Mouse (Mus musculus): ENCODE results near the gene Eci1. TPM values are rescaled to one million over a fixed set of nuclear protein-coding genes. Genes with fewer than 3 reads are reported as not detected.
"Not testable (repeated sequence)": the region's sequence is repeated elsewhere in the genome, so short reads cannot be mapped to it uniquely, and the experiment has no call there.

Eci1 gene
- polyA plus RNA-seq, 1 experiment from 2014 or later: 146 TPM

DNA sequence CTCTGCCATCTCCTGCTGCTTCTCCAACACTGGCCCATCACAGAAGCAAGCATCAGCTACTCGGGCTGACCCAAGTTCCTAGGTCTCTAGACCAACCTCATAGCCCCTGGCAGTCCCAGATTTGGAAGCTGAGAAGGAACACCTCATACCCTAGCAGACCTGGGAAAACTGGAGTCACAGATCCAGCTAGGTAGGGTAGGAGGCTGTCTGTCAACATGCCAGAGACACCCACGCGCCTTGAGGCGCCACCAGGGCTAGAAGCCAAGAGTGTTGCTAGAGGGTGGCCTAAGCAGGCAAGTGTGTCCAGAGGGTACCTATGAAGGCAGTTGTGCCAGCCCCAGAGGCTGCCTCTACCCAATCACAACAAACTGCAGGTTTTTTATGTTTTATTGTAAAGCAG is 17.0 kb downstream of the Eci1 start:
- no peak for DNase-seq (ENCODE audit: low spot score)
- Histone ChIP-seq H3K4me3 (no peak overlapping the region), H3K27me3 (ENCODE audit: insufficient read depth, poor library complexity, severe bottlenecking) (no peaks in the 10 kb centered on the region), H3K27ac (no peak overlapping the region), H3K36me3 (peaks cover 99% of the 10 kb centered on the region), H3K9me3 (no peaks in the 10 kb centered on the region), H3K4me1 (no peaks in the 10 kb centered on the region)
- WGBS: 85% methylated on average over 4 of the region's 4 CpGs

DNA sequence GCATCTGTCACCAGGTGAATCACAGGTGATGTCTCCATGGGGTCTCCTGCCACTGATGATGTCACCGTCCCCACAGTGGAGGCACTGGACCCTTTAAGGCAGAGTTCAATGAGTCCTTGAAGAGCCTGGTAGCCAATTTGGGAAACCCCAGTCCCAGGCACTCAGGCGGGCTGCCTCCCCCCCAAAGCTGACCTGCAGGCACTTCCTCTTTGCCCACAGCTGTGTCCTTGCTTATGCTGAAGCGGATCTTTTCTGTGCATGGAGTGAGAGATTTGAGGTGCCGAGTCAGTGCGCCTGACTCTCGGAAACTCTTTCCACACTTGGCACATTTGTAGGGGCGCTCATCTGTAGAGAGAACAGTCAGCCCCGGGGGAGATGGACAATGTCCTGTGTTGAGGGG is 20.1 kb downstream of the Eci1 start:
- Histone ChIP-seq H3K27ac (no peak overlapping the region), H3K4me3 (no peak overlapping the region), H3K4me1 (no peaks in the 10 kb centered on the region), H3K9me3 (no peaks in the 10 kb centered on the region), H3K36me3 (peaks cover 99% of the 10 kb centered on the region), H3K27me3 (ENCODE audit: insufficient read depth, poor library complexity, severe bottlenecking) (no peaks in the 10 kb centered on the region)
- DNase-seq (ENCODE audit: low spot score): no peak
- WGBS: 93% methylated on average over 8 of the region's 8 CpGs

DNA sequence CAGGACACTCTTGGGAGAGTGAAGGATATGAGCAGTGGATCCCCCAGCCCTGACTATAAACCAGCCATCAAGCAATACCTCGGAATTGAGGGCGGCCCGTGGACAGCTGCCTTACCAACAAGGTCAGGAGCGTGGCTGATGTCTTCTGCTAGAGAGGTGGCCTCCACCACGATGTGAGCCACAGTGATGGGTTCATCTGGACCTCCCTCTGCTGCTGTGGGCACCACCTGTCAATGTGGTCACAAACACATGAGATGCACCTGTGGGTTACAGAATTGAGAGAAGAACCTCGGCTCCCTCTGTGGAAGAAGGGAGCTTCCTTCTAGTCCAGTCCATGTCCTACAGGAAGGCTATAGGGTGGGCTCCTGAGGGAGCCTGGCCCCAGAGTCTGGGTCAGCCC is 23.1 kb downstream of the Eci1 start:
- WGBS: 89% methylated on average over 6 of the region's 6 CpGs
- H3K36me3 ChIP-seq: peaks cover 73% of the 10 kb centered on the region
- peaks cover 13% of the 10 kb centered on the region for H3K4me1 ChIP-seq
- no peak overlapping the region for H3K4me3 ChIP-seq
- H3K9me3 ChIP-seq: no peaks in the 10 kb centered on the region
- peak; percentile 68 for DNase-seq (ENCODE audit: low spot score)
- H3K27me3 ChIP-seq (ENCODE audit: insufficient read depth, poor library complexity, severe bottlenecking): no peaks in the 10 kb centered on the region
- H3K27ac ChIP-seq: no peak overlapping the region

- peaks cover 56% of the 10 kb centered on the region for H3K36me3 ChIP-seq
Observed at GRCm38 (mm10) chr17:24451220-24451619, 24.8 kb downstream of the Eci1 start.

GRCm38 (mm10) chr17:24453372-24453771 is 26.9 kb downstream of the Eci1 start:
- no peaks in the 10 kb centered on the region for H3K9me3 ChIP-seq
- 79% methylated on average over 2 of the region's 2 CpGs for WGBS
- H3K4me3 ChIP-seq: peak overlapping the region; percentile 81; the same call in 1 of the 2 replicates
- DNase-seq (ENCODE audit: low spot score): no peak
- H3K27me3 ChIP-seq (ENCODE audit: insufficient read depth, poor library complexity, severe bottlenecking): no peaks in the 10 kb centered on the region
- peaks cover 35% of the 10 kb centered on the region for H3K36me3 ChIP-seq
- H3K27ac ChIP-seq: no peak overlapping the region
- H3K4me1 ChIP-seq: peaks cover 13% of the 10 kb centered on the region

More at GRCm38 (mm10) chr17:24451220-24451619, 24.8 kb downstream of the Eci1 start:
- H3K9me3 ChIP-seq: no peaks in the 10 kb centered on the region
- peak; percentile 69 for DNase-seq (ENCODE audit: low spot score)
- no peak overlapping the region for H3K27ac ChIP-seq
- WGBS: 94% methylated on average over 6 of the region's 6 CpGs
- H3K4me3 ChIP-seq: no peak overlapping the region
- H3K27me3 ChIP-seq (ENCODE audit: insufficient read depth, poor library complexity, severe bottlenecking): no peaks in the 10 kb centered on the region
- peaks cover 13% of the 10 kb centered on the region for H3K4me1 ChIP-seq

GRCm38 (mm10) chr17:24454218-24454755 is 27.8 kb downstream of the Eci1 start:
- H3K27ac ChIP-seq: peak overlapping the region; percentile 98
- H3K27me3 ChIP-seq (ENCODE audit: insufficient read depth, poor library complexity, severe bottlenecking): no peaks in the 10 kb centered on the region
- H3K9me3 ChIP-seq: no peaks in the 10 kb centered on the region
- WGBS: 7% methylated on average over 14 of the region's 14 CpGs
- no peak for DNase-seq (ENCODE audit: low spot score)
- peaks cover 13% of the 10 kb centered on the region for H3K4me1 ChIP-seq
- peak overlapping the region; percentile 81 for H3K4me3 ChIP-seq
- peaks cover 25% of the 10 kb centered on the region for H3K36me3 ChIP-seq

DNA sequence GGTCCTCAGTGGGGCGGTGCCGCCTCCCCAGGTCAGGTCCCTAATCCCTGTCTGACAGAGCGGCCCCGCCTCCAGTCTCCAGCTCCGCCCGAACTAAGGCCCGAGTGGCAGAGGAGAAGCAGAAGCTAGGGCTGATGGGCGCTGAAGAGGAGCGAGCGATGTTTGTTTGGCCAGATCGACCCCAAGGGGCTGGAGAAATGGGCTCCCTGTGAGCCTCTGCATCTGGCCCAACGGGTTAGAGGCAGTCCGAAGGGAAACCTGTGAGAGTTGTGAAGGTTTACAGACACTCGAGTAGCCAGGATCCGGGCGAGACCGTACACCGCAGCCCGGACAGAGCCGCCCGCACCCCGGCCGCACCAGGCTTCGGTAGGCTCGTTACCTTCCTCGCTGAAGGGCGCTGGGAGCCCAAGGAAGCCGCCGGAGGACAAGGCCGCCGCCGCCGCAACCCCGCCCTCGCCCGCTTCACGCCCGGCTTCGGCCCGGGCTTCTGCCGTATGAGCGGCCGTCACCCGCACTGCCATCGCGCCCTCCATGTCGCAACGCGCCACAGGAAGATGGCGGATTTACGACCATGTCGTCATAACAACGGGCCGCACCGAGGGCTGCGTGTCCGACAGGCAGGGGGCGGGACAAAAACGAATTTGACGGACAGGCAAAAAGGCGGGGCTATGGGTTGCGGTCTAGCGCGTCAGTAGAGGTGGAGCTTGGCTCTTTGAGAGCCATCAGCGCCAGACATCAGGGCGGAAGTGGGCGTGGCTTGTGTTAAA is 28.5 kb downstream of the Eci1 start:
- peaks cover 13% of the 10 kb centered on the region for H3K4me1 ChIP-seq
- under 1% methylated on average over 67 of the region's 67 CpGs for WGBS

DNA sequence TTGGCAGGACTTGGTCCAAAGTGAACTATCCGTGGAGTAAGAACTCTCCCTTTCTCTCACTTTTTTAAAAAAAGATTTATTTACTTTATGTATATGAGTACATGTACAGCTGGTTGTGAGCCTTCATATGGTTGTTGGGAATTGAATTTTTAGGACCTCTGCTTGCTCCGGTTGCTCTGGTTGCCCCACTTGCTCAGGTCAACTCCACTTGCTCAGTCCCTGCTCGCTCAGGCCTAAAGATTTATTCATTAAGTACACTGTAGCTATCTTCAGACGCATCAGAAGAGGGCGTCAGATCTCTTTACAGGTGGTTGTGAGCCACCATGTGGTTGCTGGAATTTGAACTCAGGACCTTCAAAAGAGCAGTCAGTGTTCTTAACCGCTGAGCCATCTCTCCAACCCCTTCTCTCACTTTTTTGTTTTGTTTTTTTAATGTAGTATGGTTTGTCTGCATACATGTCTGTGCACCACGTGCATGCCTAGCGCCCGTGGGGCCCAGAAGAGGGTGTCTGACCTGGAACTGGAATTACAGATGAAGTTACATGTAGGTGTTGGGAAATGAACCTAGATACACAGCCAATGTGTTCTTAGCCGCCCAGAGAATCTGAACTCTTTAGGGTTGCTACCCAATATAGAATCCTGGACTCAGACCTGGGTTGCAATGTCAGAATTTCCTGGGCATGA is 29.2 kb downstream of the Eci1 start:
- H3K4me1 ChIP-seq: peaks cover 13% of the 10 kb centered on the region

More for the DNA sequence above, 28.5 kb downstream of the Eci1 start:
- Histone ChIP-seq H3K36me3 (peaks cover 19% of the 10 kb centered on the region), H3K4me3 (peak overlapping the region; percentile 81), H3K27ac (peak overlapping the region; percentile 98), H3K9me3 (no peaks in the 10 kb centered on the region), H3K27me3 (ENCODE audit: insufficient read depth, poor library complexity, severe bottlenecking) (no peaks in the 10 kb centered on the region)
- DNase-seq (ENCODE audit: low spot score): peak; percentile 100

GRCm38 (mm10) chr17:24461580-24461979 is 35.1 kb downstream of the Eci1 start:
- WGBS: 80% methylated on average over 2 of the region's 2 CpGs
- peak; percentile 71 for DNase-seq (ENCODE audit: low spot score)
- Histone ChIP-seq H3K4me1 (peaks cover 12% of the 10 kb centered on the region), H3K27ac (no peak overlapping the region), H3K36me3 (no peaks in the 10 kb centered on the region), H3K9me3 (no peaks in the 10 kb centered on the region), H3K4me3 (no peak overlapping the region), H3K27me3 (ENCODE audit: insufficient read depth, poor library complexity, severe bottlenecking) (no peaks in the 10 kb centered on the region)

More for the DNA sequence above, 29.2 kb downstream of the Eci1 start:
- peak; percentile 70 for DNase-seq (ENCODE audit: low spot score)
- H3K27me3 ChIP-seq (ENCODE audit: insufficient read depth, poor library complexity, severe bottlenecking); H3K9me3 ChIP-seq: not testable (repeated sequence)
- H3K4me3 ChIP-seq: peak overlapping the region; percentile 81
- 56% methylated on average over 10 of the region's 10 CpGs for WGBS
- peak overlapping the region; percentile 98; the same call in 1 of the 2 replicates for H3K27ac ChIP-seq
- peaks cover 12% of the 10 kb centered on the region for H3K36me3 ChIP-seq

GRCm38 (mm10) chr17:24462932-24463331 is 36.5 kb downstream of the Eci1 start:
- H3K27ac ChIP-seq: no peak overlapping the region
- WGBS: 37% methylated on average over 1 of the region's 1 CpGs
- no peaks in the 10 kb centered on the region for H3K9me3 ChIP-seq
- peaks cover 12% of the 10 kb centered on the region for H3K4me1 ChIP-seq
- no peak overlapping the region; the same call in 1 of the 2 replicates for H3K4me3 ChIP-seq
- no peaks in the 10 kb centered on the region for H3K36me3 ChIP-seq
- H3K27me3 ChIP-seq (ENCODE audit: insufficient read depth, poor library complexity, severe bottlenecking): no peaks in the 10 kb centered on the region
- DNase-seq (ENCODE audit: low spot score): peak; percentile 73

- 0 out of 2 replicates have a peak overlapping the region, but pooled peaks have one; percentile 10 for H3K27ac ChIP-seq
- H3K4me3 ChIP-seq: no peak overlapping the region
Observed at GRCm38 (mm10) chr17:24463374-24464133, 37.1 kb downstream of the Eci1 start.

DNA sequence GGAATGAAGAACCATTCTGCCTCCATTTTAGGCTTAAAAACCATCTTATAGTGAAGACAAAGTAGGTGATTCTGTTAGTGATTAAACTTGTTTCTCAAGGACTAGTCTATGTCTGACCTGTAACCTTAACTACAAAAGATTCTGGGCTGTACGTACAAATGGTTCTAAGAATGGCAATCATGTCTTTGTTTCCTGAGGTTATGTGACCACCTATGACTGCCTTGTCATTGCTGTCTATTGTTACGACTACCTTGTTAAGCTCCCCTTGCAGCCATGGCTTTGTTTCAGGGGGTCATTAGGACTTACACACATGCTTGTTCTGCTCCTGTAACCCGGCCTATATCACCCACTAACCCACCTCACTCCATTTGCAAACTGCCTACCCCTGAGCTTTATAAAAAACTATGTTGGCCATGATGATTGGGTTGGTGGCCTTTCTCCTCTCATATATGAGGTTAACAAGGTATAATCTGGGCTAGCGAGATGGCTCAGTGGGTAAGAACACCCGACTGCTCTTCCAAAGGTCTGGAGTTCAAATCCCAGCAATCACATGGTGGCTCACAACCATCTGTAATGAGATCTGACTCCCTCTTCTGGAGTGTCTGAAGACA is 42.3 kb downstream of the Eci1 start:
- no peaks in the 10 kb centered on the region for H3K9me3 ChIP-seq
- peak; percentile 62 for DNase-seq (ENCODE audit: low spot score)
- no peaks in the 10 kb centered on the region for H3K27me3 ChIP-seq (ENCODE audit: insufficient read depth, poor library complexity, severe bottlenecking)
- WGBS: 99% methylated on average over 5 of the region's 5 CpGs
- H3K36me3 ChIP-seq: peaks cover 10% of the 10 kb centered on the region; the same call in 1 of the 2 replicates
- no peak overlapping the region for H3K27ac ChIP-seq
- H3K4me3 ChIP-seq: no peak overlapping the region
- peaks cover 36% of the 10 kb centered on the region for H3K4me1 ChIP-seq

More at GRCm38 (mm10) chr17:24463374-24464133, 37.1 kb downstream of the Eci1 start:
- Histone ChIP-seq H3K36me3 (no peaks in the 10 kb centered on the region), H3K4me1 (peaks cover 12% of the 10 kb centered on the region), H3K9me3 (no peaks in the 10 kb centered on the region), H3K27me3 (ENCODE audit: insufficient read depth, poor library complexity, severe bottlenecking) (no peaks in the 10 kb centered on the region)
- DNase-seq (ENCODE audit: low spot score): peak; percentile 72
- WGBS: 42% methylated on average over 6 of the region's 6 CpGs

All from heart, embryonic 10.5 days (tissue).